Mouse (Mus musculus) neutrophil, adult 5-6 weeks (primary cell): ENCODE results near the gene Armc3. TPM values are rescaled to one million over a fixed set of nuclear protein-coding genes. Genes with fewer than 3 reads are reported as not detected.

ENCODE experiments used
- ATAC-seq: fragments of 151-379, 151-347 bp; 2 replicates; pipeline ENCODE4 v1.8.0; 2017; ENCODE audit warnings: mild to moderate bottlenecking, moderate TSS enrichment; ENCODE audit not compliant: insufficient number of reproducible peaks, poor library complexity, low FRiP score, severe bottlenecking; ENCODE audit errors: extremely low read depth
- total RNA-seq: library from RNA; stranded (forward); fragments of 200-1000 nt; gene quantifications from 2 replicates; pipeline ENCODE4 v1.2.3, GENCODE M21; 2017

Armc3 gene
- total RNA-seq: 1.3 and 1.5 TPM in 2 replicates

GRCm38 (mm10) chr2:19198452-19199365 is at the start of gene Armc3:
TSS of gene Armc3 (plus strand) at chr2:19199302.
- 0 out of 2 replicates have a peak, but pooled peaks have one; percentile 26 for ATAC-seq

GRCm38 (mm10) chr2:19152687-19153086 is 46.4 kb upstream of the Armc3 start:
- ATAC-seq: no peak

- peak; percentile 79; the same call in 1 of the 2 replicates for ATAC-seq
Measured at GRCm38 (mm10) chr2:19156176-19156575, 42.9 kb upstream of the Armc3 start.

GRCm38 (mm10) chr2:19159539-19159938 is 39.6 kb upstream of the Armc3 start:
- ATAC-seq: no peak

- ATAC-seq: no peak
Measured at GRCm38 (mm10) chr2:19160368-19161114, 38.6 kb upstream of the Armc3 start.

GRCm38 (mm10) chr2:19164234-19164633 is 34.9 kb upstream of the Armc3 start:
- no peak for ATAC-seq

GRCm38 (mm10) chr2:19176827-19177236 is 22.3 kb upstream of the Armc3 start:
- no peak for ATAC-seq

- no peak for ATAC-seq
Measured at GRCm38 (mm10) chr2:19199366-19199853, 308 bp downstream of the Armc3 start.

- ATAC-seq: no peak
Measured at GRCm38 (mm10) chr2:19200112-19200511, 1.0 kb downstream of the Armc3 start.

- ATAC-seq: no peak
Measured at GRCm38 (mm10) chr2:19201682-19202081, 2.6 kb downstream of the Armc3 start.

GRCm38 (mm10) chr2:19234305-19234704 is 35.2 kb downstream of the Armc3 start:
- no peak for ATAC-seq

- ATAC-seq: no peak
Measured at GRCm38 (mm10) chr2:19235193-19235592, 36.1 kb downstream of the Armc3 start.

GRCm38 (mm10) chr2:19235614-19236013 is 36.5 kb downstream of the Armc3 start:
- no peak for ATAC-seq

- ATAC-seq: no peak
Measured at GRCm38 (mm10) chr2:19238771-19239170, 39.7 kb downstream of the Armc3 start.

- ATAC-seq: no peak
Measured at GRCm38 (mm10) chr2:19249611-19250010, 50.5 kb downstream of the Armc3 start.

- ATAC-seq: no peak
Measured at GRCm38 (mm10) chr2:19255037-19255436, 55.9 kb downstream of the Armc3 start.

- no peak for ATAC-seq
Measured at GRCm38 (mm10) chr2:19257255-19257654, 58.2 kb downstream of the Armc3 start.

- ATAC-seq: no peak
Measured at GRCm38 (mm10) chr2:19260399-19260798, 61.3 kb downstream of the Armc3 start.

- ATAC-seq: no peak
Measured at GRCm38 (mm10) chr2:19263375-19263774, 64.3 kb downstream of the Armc3 start.

- ATAC-seq: no peak
Measured at GRCm38 (mm10) chr2:19265834-19266233, 66.7 kb downstream of the Armc3 start.
